Comparison of ENCODE assay signal across 8 mouse cellular contexts in the genomic region with DNA sequence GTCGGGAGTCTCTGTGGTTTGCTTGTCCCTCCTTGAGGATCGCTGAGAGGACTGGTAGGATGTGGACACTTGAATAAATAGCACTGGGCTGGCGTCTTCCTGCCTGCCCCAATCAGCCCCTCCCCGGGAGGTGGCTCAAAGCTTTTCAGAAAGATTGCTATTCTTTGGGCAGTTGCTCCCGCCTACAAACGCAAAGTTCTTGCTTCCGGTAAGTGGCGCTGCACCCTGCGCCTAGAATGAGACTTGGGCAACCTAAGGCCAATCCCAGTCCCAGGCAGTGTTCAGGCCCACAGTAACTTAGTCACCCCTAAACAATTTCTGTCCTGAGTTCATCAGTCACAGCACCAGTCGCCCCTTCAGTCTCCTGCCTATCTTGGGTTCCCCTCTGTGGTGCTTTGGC. TPM values are rescaled to one million over a fixed set of nuclear protein-coding genes. Genes with fewer than 3 reads are reported as not detected.
DNase-seq lines count a peak whose midpoint lies in the region; ATAC-seq and TF ChIP-seq lines count a peak whose summit lies in the region.
"Not testable (repeated sequence)": the region's sequence is repeated elsewhere in the genome, so short reads cannot be mapped to it uniquely, and the experiment has no call there.

No protein-coding gene starts in this region.

- 8% methylated on average over 10 of the region's 10 CpGs for WGBS in embryonic facial prominence, embryonic 15.5 days
- 5% methylated on average over 10 of the region's 10 CpGs for WGBS in heart, embryonic 12.5 days
- WGBS in hindbrain, postnatal 0 days = 15% methylated on average over 10 of the region's 10 CpGs
- WGBS in liver, embryonic 14.5 days (ENCODE audit: insufficient replicate concordance) = 10% methylated on average over 10 of the region's 10 CpGs
- 8% methylated on average over 10 of the region's 10 CpGs for WGBS in midbrain, embryonic 11.5 days
- WGBS in stomach, embryonic 16.5 days = 8% methylated on average over 10 of the region's 10 CpGs

- TF ChIP-seq CTCF in G1E (IDR thresholded peaks at IDR 0.05; ENCODE audit: low read depth, low read length); hindbrain, postnatal 0 days (IDR thresholded peaks at IDR 0.05; ENCODE audit: low read depth); liver, embryonic 14.5 days (IDR thresholded peaks at IDR 0.05; ENCODE audit: low read depth): not testable (repeated sequence)

- H3K9ac ChIP-seq in embryonic facial prominence, embryonic 15.5 days; heart, embryonic 12.5 days; hindbrain, postnatal 0 days (replicated peaks; ENCODE audit: low read length); liver, embryonic 14.5 days (replicated peaks); midbrain, embryonic 11.5 days (ENCODE audit: low read length); stomach, embryonic 16.5 days (ENCODE audit: low read length): not testable (repeated sequence)

- ATAC-seq in G1E (ENCODE audit: extremely low read depth, insufficient number of reproducible peaks, low FRiP score, poor library complexity, severe bottlenecking) = peak; percentile 22; the same call in 1 of the 2 replicates
- not testable (repeated sequence) for ATAC-seq in embryonic facial prominence, embryonic 15.5 days (ENCODE audit: insufficient number of reproducible peaks, low FRiP score, low TSS enrichment, low read depth); heart, embryonic 12.5 days (ENCODE audit: insufficient number of reproducible peaks, low FRiP score); liver, embryonic 14.5 days (ENCODE audit: insufficient read depth); stomach, embryonic 16.5 days (ENCODE audit: insufficient read depth, low FRiP score)
- ATAC-seq in hindbrain, postnatal 0 days = peak; percentile 47; the same call in 1 of the 2 replicates
- ATAC-seq in midbrain, embryonic 11.5 days (ENCODE audit: low FRiP score) = 0 out of 2 replicates have a peak, but pooled peaks have one; percentile 35

- H3K36me3 ChIP-seq in G1E (replicated peaks); embryonic facial prominence, embryonic 15.5 days; heart, embryonic 12.5 days; hindbrain, postnatal 0 days (ENCODE audit: insufficient read depth, low read length); liver, embryonic 14.5 days (replicated peaks; ENCODE audit: control insufficient read depth, insufficient read depth, low read depth); midbrain, embryonic 11.5 days (ENCODE audit: control insufficient read depth, insufficient read depth, low read length); stomach, embryonic 16.5 days (ENCODE audit: control insufficient read depth, insufficient read depth, low read length): not testable (repeated sequence)

- TF ChIP-seq EP300 in liver, embryonic 14.5 days (IDR thresholded peaks at IDR 0.05; ENCODE audit: low read depth) = not testable (repeated sequence)

- peak overlapping the region; percentile 6; the same call in 1 of the 2 replicates for H3K4me2 ChIP-seq in embryonic facial prominence, embryonic 15.5 days (replicated peaks)
- H3K4me2 ChIP-seq in heart, embryonic 12.5 days = peak overlapping the region; percentile 64
- H3K4me2 ChIP-seq in hindbrain, postnatal 0 days (ENCODE audit: low read depth, low read length) = peak overlapping the region; percentile 31
- peak overlapping the region; percentile 11; the same call in 1 of the 2 replicates for H3K4me2 ChIP-seq in liver, embryonic 14.5 days (ENCODE audit: low read depth)
- H3K4me2 ChIP-seq in midbrain, embryonic 11.5 days = peak overlapping the region; percentile 22; the same call in 1 of the 2 replicates
- H3K4me2 ChIP-seq in stomach, embryonic 16.5 days (ENCODE audit: low read depth, low read length) = peak overlapping the region; percentile 31

- not testable (repeated sequence) for H3K4me1 ChIP-seq in G1E (ENCODE audit: insufficient read depth, low read depth, low read length); embryonic facial prominence, embryonic 15.5 days; heart, embryonic 12.5 days (replicated peaks); hindbrain, postnatal 0 days (ENCODE audit: insufficient read depth, low read length); liver, embryonic 14.5 days (replicated peaks; ENCODE audit: control insufficient read depth in 2 of 2, insufficient read depth in 2 of 2, low read length in 1 of 2); midbrain, embryonic 11.5 days (ENCODE audit: control insufficient read depth, insufficient read depth, low read length); stomach, embryonic 16.5 days (ENCODE audit: control insufficient read depth, insufficient read depth, low read length)

- H3K4me3 ChIP-seq in G1E (ENCODE audit: low read depth, low read length); embryonic facial prominence, embryonic 15.5 days (replicated peaks); hindbrain, postnatal 0 days (ENCODE audit: low read length); liver, embryonic 14.5 days (ENCODE audit: insufficient read depth in 1 of 2, low read depth in 2 of 2, low read length in 2 of 2); midbrain, embryonic 11.5 days (ENCODE audit: low read depth, low read length); stomach, embryonic 16.5 days (replicated peaks; ENCODE audit: low read length): not testable (repeated sequence)
- peak overlapping the region; percentile 30 for H3K4me3 ChIP-seq in heart, embryonic 12.5 days

- H3K27ac ChIP-seq in embryonic facial prominence, embryonic 15.5 days (replicated peaks); heart, embryonic 12.5 days (ENCODE audit: poor library complexity, severe bottlenecking); hindbrain, postnatal 0 days; liver, embryonic 14.5 days; midbrain, embryonic 11.5 days (ENCODE audit: low read depth, low read length); stomach, embryonic 16.5 days (ENCODE audit: low read length): not testable (repeated sequence)

- not testable (repeated sequence) for DNase-seq in G1E (ENCODE audit: low spot score); liver, embryonic 14.5 days (ENCODE audit: low read depth in 3 of 3, low spot score in 3 of 3); midbrain, embryonic 11.5 days (ENCODE audit: low spot score, missing footprints)
- DNase-seq in adrenal gland, postnatal 36 days = peak; percentile 56 to 59
- peak; percentile 5 for DNase-seq in hindbrain, postnatal 0 days (ENCODE audit: low spot score)

- not testable (repeated sequence) for H3K9me3 ChIP-seq in G1E (replicated peaks); embryonic facial prominence, embryonic 15.5 days (replicated peaks); heart, embryonic 12.5 days (replicated peaks); hindbrain, postnatal 0 days (ENCODE audit: low read length); liver, embryonic 14.5 days (ENCODE audit: control insufficient read depth, low read length); midbrain, embryonic 11.5 days (ENCODE audit: control insufficient read depth, low read length); stomach, embryonic 16.5 days (replicated peaks; ENCODE audit: control insufficient read depth, low read length)

- not testable (repeated sequence) for H3K27me3 ChIP-seq in G1E (ENCODE audit: insufficient read depth, low read length); embryonic facial prominence, embryonic 15.5 days; hindbrain, postnatal 0 days (ENCODE audit: insufficient read depth, low read length); liver, embryonic 14.5 days (ENCODE audit: control insufficient read depth, insufficient read depth, low read length); midbrain, embryonic 11.5 days (ENCODE audit: control insufficient read depth, insufficient read depth, low read length); stomach, embryonic 16.5 days (ENCODE audit: control insufficient read depth, insufficient read depth, low read length)
- H3K27me3 ChIP-seq in heart, embryonic 12.5 days (replicated peaks) = peaks cover 10% of the 10 kb centered on the region; the same call in 1 of the 2 replicates

RNA-seq across cellular contexts. Expression of a gene that starts 18.9 kb away (rescaled TPM):
- 3.8 and 7.1 TPM in 2 replicates for total RNA-seq in G1E (2014; fragmentation: Nextera tagmentation)
- total RNA-seq in G1E (2017) = 3.0 and 4.9 TPM in 2 replicates
- 0.04 and 0.09 TPM in 2 replicates for polyA plus RNA-seq in G1E (2012)
- total RNA-seq in adrenal gland, postnatal 36 days (2021) = 1 to 10 TPM; 3.7 to 8.1 TPM
- polyA plus RNA-seq in embryonic facial prominence, embryonic 15.5 days (2015; fragmentation: Nextera tagmentation; extraction: Ambion mirVana) = 1.8 and 2.5 TPM in 2 replicates
- polyA plus RNA-seq in heart, embryonic 12.5 days (2016; fragmentation: Nextera tagmentation; extraction: Ambion mirVana) = 9.7 and 11.5 TPM in 2 replicates
- 2.4 and 7.1 TPM in 2 replicates for total RNA-seq in hindbrain, postnatal 0 days (2014; rRNA removed)
- polyA plus RNA-seq in hindbrain, postnatal 0 days (2015; fragmentation: Nextera tagmentation; extraction: Ambion mirVana) = 0.61 and 0.67 TPM in 2 replicates
- 0.69 and 1.3 TPM in 2 replicates for polyA plus RNA-seq in liver, embryonic 14.5 days (2012; rRNA removed)
- polyA plus RNA-seq in liver, embryonic 14.5 days (2014; fragmentation: Nextera tagmentation; extraction: Ambion mirVana) = 0.79 and 1.8 TPM in 2 replicates
- 0.79 and 1.5 TPM in 2 replicates for polyA plus RNA-seq in midbrain, embryonic 11.5 days (2014; fragmentation: Nextera tagmentation; extraction: Ambion mirVana)
- polyA plus RNA-seq in stomach, embryonic 16.5 days (2015; fragmentation: Nextera tagmentation; extraction: Ambion mirVana) = 4.6 and 4.9 TPM in 2 replicates

Comparison
In these comparisons a context has a peak if more than half of its experiments do, and no peak if none do; other contexts are left out.
1. H3K4me2 ChIP-seq: peak in every context shown above with its lines; median percentile 64 in heart, embryonic 12.5 days; 31 in hindbrain, postnatal 0 days; 31 in stomach, embryonic 16.5 days; 22 in midbrain, embryonic 11.5 days; 11 in liver, embryonic 14.5 days; 6 in embryonic facial prominence, embryonic 15.5 days.